Mouse (Mus musculus) heart, postnatal 0 days (tissue): ENCODE results near the gene Dguok.

Source experiments
- CTCF ChIP-seq: IDR thresholded peaks from 2 replicates; pipeline ENCODE4 v1.5.1; 2016; ENCODE audit warnings: antibody characterized with exemption, control low read depth, low read depth
- EP300 ChIP-seq: IDR thresholded peaks from 2 replicates; pipeline ENCODE4 v1.6.1; 2016; ENCODE audit warnings: antibody characterized with exemption, low read depth

GRCm38 (mm10) chr6:83478628-83479027, 28.1 kb downstream of the Dguok start:
- TF ChIP-seq CTCF (no peak), EP300 (no peak)
